Mouse (Mus musculus) hindbrain, embryonic 16.5 days (tissue): ENCODE measurements around the gene Rprd1b. TPM values are rescaled to one million over a fixed set of nuclear protein-coding genes. Genes with fewer than 3 reads are reported as not detected.

ENCODE experiments used
- ATAC-seq: fragments of 200-750 bp; cut with Nextera tagmentation; 2 replicates; pipeline ENCODE4 v1.8.0; 2017; ENCODE audit warnings: moderate TSS enrichment, moderate library complexity
- H3K27ac ChIP-seq: fragments of 300-500 bp; sonication (generic); 2 replicates; pipeline ENCODE4 v1.5.1; 2014; ENCODE audit warnings: low read depth, mild to moderate bottlenecking, control low read depth, low read length, moderate library complexity
- H3K27me3 ChIP-seq: fragments of 300-500 bp; sonication (generic); replicated peaks from 2 replicates; pipeline ENCODE4 v1.6.1; 2014; ENCODE audit warnings: low read length; ENCODE audit not compliant: control insufficient read depth, insufficient read depth
- H3K36me3 ChIP-seq: fragments of 300-500 bp; sonication (generic); 2 replicates; pipeline ENCODE4 v1.6.1; 2014; ENCODE audit warnings: mild to moderate bottlenecking, low read length, moderate library complexity, mixed read lengths; ENCODE audit not compliant: control insufficient read depth, insufficient read depth
- H3K4me1 ChIP-seq: fragments of 300-500 bp; sonication (generic); 2 replicates; pipeline ENCODE4 v1.6.1; 2014; ENCODE audit warnings: low read depth, low read length; ENCODE audit not compliant: control insufficient read depth, insufficient read depth
- H3K4me2 ChIP-seq: fragments of 300-500 bp; sonication (generic); 2 replicates; pipeline ENCODE4 v1.6.1; 2014; ENCODE audit warnings: mild to moderate bottlenecking, low read length, control low read depth, moderate library complexity
- H3K4me3 ChIP-seq: fragments of 300-500 bp; sonication (generic); 2 replicates; pipeline ENCODE4 v1.5.1; 2014; ENCODE audit warnings: mild to moderate bottlenecking, low read length, control low read depth, moderate library complexity
- H3K9ac ChIP-seq: fragments of 300-500 bp; sonication (generic); 2 replicates; pipeline ENCODE4 v1.6.1; 2014; ENCODE audit warnings: low read depth, mild to moderate bottlenecking, control low read depth, low read length, moderate library complexity
- H3K9me3 ChIP-seq: fragments of 300-500 bp; sonication (generic); 2 replicates; pipeline ENCODE4 v1.6.1; 2014; ENCODE audit warnings: mild to moderate bottlenecking, low read length, moderate library complexity; ENCODE audit not compliant: control insufficient read depth
- WGBS: fragments of 180-500 bp; shearing (Covaris S2); extraction: QIAGEN DNeasy Blood & Tissue Kit; methylation state at CpG from one replicate; pipeline ENCODE4 v1.1.7; 2014; 5-methylcytosine and 5-hydroxymethylcytosine counted together
- polyA plus RNA-seq: library from polyadenylated mRNA; unstranded; fragments of >200 nt; fragmentation: Nextera tagmentation; extraction: Ambion mirVana; gene quantifications from 2 replicates; pipeline ENCODE4 v1.2.1, GENCODE M21; 2015

Gene Rprd1b
- polyA plus RNA-seq, 1 experiment from 2014 or later = 30.0 TPM

GRCm38 (mm10) chr2:158080622-158081241 is 52.4 kb downstream of the Rprd1b start:
- no peak overlapping the region for H3K27ac ChIP-seq
- H3K4me2 ChIP-seq = no peak overlapping the region
- H3K4me1 ChIP-seq = no peaks in the 10 kb centered on the region; the same call in 1 of the 2 replicates
- H3K4me3 ChIP-seq = no peak overlapping the region
- ATAC-seq = no peak
- no peak overlapping the region for H3K9ac ChIP-seq
- H3K9me3 ChIP-seq = no peaks in the 10 kb centered on the region
- H3K27me3 ChIP-seq = no peaks in the 10 kb centered on the region
- peaks cover 10% of the 10 kb centered on the region for H3K36me3 ChIP-seq
- WGBS = 88% methylated on average over 9 of the region's 9 CpGs

GRCm38 (mm10) chr2:158084486-158084885 is 56.2 kb downstream of the Rprd1b start:
- Histone ChIP-seq H3K27ac (no peak overlapping the region), H3K4me3 (no peak overlapping the region), H3K27me3 (no peaks in the 10 kb centered on the region), H3K36me3 (no peaks in the 10 kb centered on the region), H3K4me1 (no peaks in the 10 kb centered on the region), H3K9ac (no peak overlapping the region), H3K9me3 (no peaks in the 10 kb centered on the region), H3K4me2 (no peak overlapping the region)
- no peak for ATAC-seq
- WGBS = 52% methylated on average over 8 of the region's 8 CpGs

GRCm38 (mm10) chr2:158090096-158090495 is 61.8 kb downstream of the Rprd1b start:
- H3K36me3 ChIP-seq = no peaks in the 10 kb centered on the region
- ATAC-seq = no peak
- WGBS = 93% methylated on average over 4 of the region's 4 CpGs

GRCm38 (mm10) chr2:158093345-158093744 is 65.0 kb downstream of the Rprd1b start:
- Histone ChIP-seq H3K4me3 (no peak overlapping the region), H3K4me1 (no peaks in the 10 kb centered on the region; the same call in 1 of the 2 replicates), H3K9ac (no peak overlapping the region), H3K27me3 (no peaks in the 10 kb centered on the region), H3K4me2 (no peak overlapping the region), H3K36me3 (no peaks in the 10 kb centered on the region), H3K9me3 (no peaks in the 10 kb centered on the region), H3K27ac (no peak overlapping the region)
- WGBS = 41% methylated on average over 5 of the region's 5 CpGs
- ATAC-seq = 0 out of 2 replicates have a peak, but pooled peaks have one; percentile 52

More at GRCm38 (mm10) chr2:158090096-158090495, 61.8 kb downstream of the Rprd1b start:
- no peaks in the 10 kb centered on the region for H3K27me3 ChIP-seq
- H3K9ac ChIP-seq = no peak overlapping the region
- no peak overlapping the region for H3K4me3 ChIP-seq
- no peaks in the 10 kb centered on the region; the same call in 1 of the 2 replicates for H3K4me1 ChIP-seq
- no peak overlapping the region for H3K27ac ChIP-seq
- H3K4me2 ChIP-seq = no peak overlapping the region
- H3K9me3 ChIP-seq = no peaks in the 10 kb centered on the region

GRCm38 (mm10) chr2:158094300-158094699 is 66.0 kb downstream of the Rprd1b start:
- 83% methylated on average over 7 of the region's 7 CpGs for WGBS
- Histone ChIP-seq H3K9me3 (no peaks in the 10 kb centered on the region), H3K27ac (no peak overlapping the region), H3K4me3 (no peak overlapping the region), H3K4me1 (no peaks in the 10 kb centered on the region; the same call in 1 of the 2 replicates), H3K9ac (no peak overlapping the region), H3K36me3 (no peaks in the 10 kb centered on the region), H3K27me3 (no peaks in the 10 kb centered on the region), H3K4me2 (no peak overlapping the region)
- ATAC-seq = no peak

GRCm38 (mm10) chr2:158094846-158095245 is 66.5 kb downstream of the Rprd1b start:
- WGBS = 77% methylated on average over 5 of the region's 5 CpGs
- Histone ChIP-seq H3K27ac (no peak overlapping the region), H3K27me3 (no peaks in the 10 kb centered on the region), H3K4me3 (no peak overlapping the region), H3K9ac (no peak overlapping the region), H3K4me2 (no peak overlapping the region), H3K4me1 (no peaks in the 10 kb centered on the region; the same call in 1 of the 2 replicates), H3K36me3 (no peaks in the 10 kb centered on the region), H3K9me3 (no peaks in the 10 kb centered on the region)
- no peak for ATAC-seq

GRCm38 (mm10) chr2:158097071-158097470 is 68.8 kb downstream of the Rprd1b start:
- H3K9me3 ChIP-seq = no peaks in the 10 kb centered on the region
- no peak overlapping the region for H3K4me3 ChIP-seq
- no peak overlapping the region for H3K27ac ChIP-seq
- no peaks in the 10 kb centered on the region; the same call in 1 of the 2 replicates for H3K4me1 ChIP-seq
- WGBS = 86% methylated on average over 5 of the region's 5 CpGs
- no peak overlapping the region for H3K9ac ChIP-seq
- no peaks in the 10 kb centered on the region for H3K27me3 ChIP-seq
- ATAC-seq = no peak
- H3K36me3 ChIP-seq = no peaks in the 10 kb centered on the region
- H3K4me2 ChIP-seq = no peak overlapping the region

GRCm38 (mm10) chr2:158098730-158099129 is 70.4 kb downstream of the Rprd1b start:
- WGBS = 85% methylated on average over 5 of the region's 5 CpGs
- no peaks in the 10 kb centered on the region for H3K27me3 ChIP-seq
- no peak for ATAC-seq

GRCm38 (mm10) chr2:158099537-158099936 is 71.2 kb downstream of the Rprd1b start:
- Histone ChIP-seq H3K27ac (no peak overlapping the region), H3K9me3 (no peaks in the 10 kb centered on the region), H3K27me3 (no peaks in the 10 kb centered on the region), H3K4me2 (no peak overlapping the region), H3K4me1 (no peaks in the 10 kb centered on the region), H3K36me3 (no peaks in the 10 kb centered on the region), H3K9ac (no peak overlapping the region), H3K4me3 (no peak overlapping the region)
- WGBS = 81% methylated on average over 3 of the region's 3 CpGs
- ATAC-seq = no peak

More at GRCm38 (mm10) chr2:158098730-158099129, 70.4 kb downstream of the Rprd1b start:
- Histone ChIP-seq H3K9ac (no peak overlapping the region), H3K9me3 (no peaks in the 10 kb centered on the region), H3K4me2 (no peak overlapping the region), H3K27ac (no peak overlapping the region), H3K4me1 (no peaks in the 10 kb centered on the region; the same call in 1 of the 2 replicates), H3K4me3 (no peak overlapping the region), H3K36me3 (no peaks in the 10 kb centered on the region)
